Mouse (Mus musculus) lung, postnatal 4 days (tissue): ENCODE measurements around the gene Ugt1a6b.

Experiments used
- DNase-seq, 2 experiments: peaks; one replicate each; pipeline ENCODE4 v3.0.0; 2021

Ugt1a6b gene

GRCm38 (mm10) chr1:88263778-88264177 is 160.7 kb downstream of the Ugt1a6b start:
- peak in 1 of 2 experiments; percentile 39 for DNase-seq

- peak in 1 of 2 experiments; percentile 25 for DNase-seq
Observed at GRCm38 (mm10) chr1:88264237-88264868, 161.3 kb downstream of the Ugt1a6b start.

GRCm38 (mm10) chr1:88264869-88265240 is 161.8 kb downstream of the Ugt1a6b start:
- peak in 1 of 2 experiments; percentile 49 for DNase-seq

GRCm38 (mm10) chr1:88266123-88266522 is 163.1 kb downstream of the Ugt1a6b start:
- peak in 1 of 2 experiments; percentile 31 for DNase-seq

- DNase-seq = peak in 1 of 2 experiments; percentile 48
Observed at GRCm38 (mm10) chr1:88267489-88267888, 164.4 kb downstream of the Ugt1a6b start.

- DNase-seq = peak in 1 of 2 experiments; percentile 28
Observed at GRCm38 (mm10) chr1:88268070-88268469, 165.0 kb downstream of the Ugt1a6b start.
